ENCODE assay signal across 9 mouse cellular contexts in the genomic region with DNA sequence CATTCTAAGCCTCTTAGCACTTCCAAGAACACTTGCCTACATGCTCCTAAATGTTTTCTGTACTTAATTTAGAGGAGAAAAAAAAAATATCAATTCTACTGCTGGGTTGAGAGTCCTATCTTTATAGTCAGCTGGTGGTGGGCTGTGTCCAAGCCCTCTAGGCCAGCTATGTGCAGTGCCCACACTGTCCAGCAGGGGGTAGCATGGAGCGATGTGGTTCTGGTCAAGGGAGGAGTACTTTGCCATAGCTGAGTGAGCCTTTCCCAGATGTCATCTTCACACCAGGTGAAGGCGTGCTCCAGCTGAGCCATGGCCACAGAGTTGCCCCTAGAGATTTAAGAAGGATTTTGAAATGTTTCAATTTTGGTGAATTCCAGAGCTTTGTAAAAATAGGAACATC. TPM values are rescaled to one million over a fixed set of nuclear protein-coding genes. Genes with fewer than 3 reads are reported as not detected.
DNase-seq lines count a peak whose midpoint lies in the region; ATAC-seq and TF ChIP-seq lines count a peak whose summit lies in the region.
"Had no signal": no experiment of that assay in that cellular context is flagged by ENCODE, and none has a peak within 500 bp of the region (broad histone marks: within the 10 kb centered on the region; RNA-seq: fewer than 3 reads in every experiment).

No protein-coding gene starts in this region.

- TF ChIP-seq CTCF in heart, postnatal 0 days (IDR thresholded peaks at IDR 0.05; ENCODE audit: low read depth): peak; percentile 79
- peak; percentile 99 for TF ChIP-seq CTCF in lung, adult 2 months (IDR thresholded peaks at IDR 0.05; ENCODE audit: insufficient read depth, low read length)

- H3K4me3 ChIP-seq in heart, postnatal 0 days (ENCODE audit: low read depth, low read length): no peak overlapping the region
- no peak overlapping the region for H3K4me3 ChIP-seq in lung, adult 2 months (replicated peaks; ENCODE audit: extremely low read depth, low read depth, low read length)

- ATAC-seq in common myeloid progenitor, adult 5-6 weeks (replicated peaks; ENCODE audit: low read depth, poor library complexity, severe bottlenecking): peak; percentile 96
- no peak for ATAC-seq in heart, postnatal 0 days (ENCODE audit: insufficient read depth, low read depth)

- peak; percentile 55 to 71 for DNase-seq in left cerebral cortex, adult 18-20 months (ENCODE audit: low spot score in 2 of 2)
- DNase-seq in left cerebral cortex, adult 11 months (ENCODE audit: low spot score): no peak
- DNase-seq in T-cell, adult 2 months (ENCODE audit: low spot score): peak; percentile 54
- no peak for DNase-seq in heart, postnatal 0 days (ENCODE audit: low spot score)
- DNase-seq in lung, adult 2 months: peak; percentile 88
- peak; percentile 66 for DNase-seq in spleen, adult 12 weeks (ENCODE audit: low spot score)
- peak; percentile 48 for DNase-seq in yolk sac, embryonic 10.5 days (ENCODE audit: low spot score)

- H3K36me3 ChIP-seq in heart, postnatal 0 days (replicated peaks; ENCODE audit: control insufficient read depth, insufficient read depth, low read length): peaks cover 8% of the 10 kb centered on the region; the same call in 1 of the 2 replicates

- WGBS in heart, postnatal 0 days: 56% methylated on average over 2 of the region's 2 CpGs
- WGBS in lung, adult 2 months: 35% methylated on average over 2 of the region's 2 CpGs

- H3K4me2 ChIP-seq in heart, postnatal 0 days (ENCODE audit: low read depth, low read length): no peak overlapping the region

- no peaks in the 10 kb centered on the region for H3K27me3 ChIP-seq in heart, postnatal 0 days (ENCODE audit: control insufficient read depth, insufficient read depth, low read length)

- H3K9me3 ChIP-seq in heart, postnatal 0 days (replicated peaks; ENCODE audit: control insufficient read depth, low read length): no peaks in the 10 kb centered on the region

- TF ChIP-seq EP300 in heart, postnatal 0 days (IDR thresholded peaks at IDR 0.05; ENCODE audit: low read depth): no peak

- H3K27ac ChIP-seq in heart, postnatal 0 days (ENCODE audit: low read depth): no peak overlapping the region
- H3K27ac ChIP-seq: macrophage had no signal

- no peak overlapping the region for H3K9ac ChIP-seq in heart, postnatal 0 days (replicated peaks; ENCODE audit: low read depth, low read length)

- peaks cover 9% of the 10 kb centered on the region for H3K4me1 ChIP-seq in heart, postnatal 0 days (ENCODE audit: control insufficient read depth, insufficient read depth)
- H3K4me1 ChIP-seq in lung, adult 2 months (ENCODE audit: control insufficient read depth, insufficient read depth, low read length): peaks cover 3% of the 10 kb centered on the region

- no peak for TF ChIP-seq POLR2A in lung, adult 2 months (IDR thresholded peaks at IDR 0.05; ENCODE audit: borderline replicate concordance, extremely low read depth, low read depth, low read length)

RNA-seq across cellular contexts. Expression of gene Mapk9, which starts 21.7 kb away (rescaled TPM):
- total RNA-seq in left cerebral cortex, adult 18-20 months (2021): 100 to 1,000 TPM; 224 to 229 TPM
- 51.6 and 60.3 TPM in 2 replicates for total RNA-seq in common myeloid progenitor, adult 5-6 weeks (2017)
- 37.2 and 55.8 TPM in 2 replicates for total RNA-seq in heart, postnatal 0 days (2014; rRNA removed; ENCODE audit: low replicate concordance)
- polyA plus RNA-seq in heart, postnatal 0 days (2015; fragmentation: Nextera tagmentation; extraction: Ambion mirVana): 25.4 and 25.9 TPM in 2 replicates
- polyA plus RNA-seq in lung, adult 2 months (2012; rRNA removed): 18.5 and 22.9 TPM in 2 replicates

RNA-seq across cellular contexts. Expression of gene Gfpt2, which starts 30.9 kb away (rescaled TPM):
- 1 to 10 TPM; 5.0 to 6.7 TPM for total RNA-seq in left cerebral cortex, adult 18-20 months (2021)
- total RNA-seq in common myeloid progenitor, adult 5-6 weeks (2017): 0.97 and 2.5 TPM in 2 replicates
- 6.1 and 10.8 TPM in 2 replicates for total RNA-seq in heart, postnatal 0 days (2014; rRNA removed; ENCODE audit: low replicate concordance)
- polyA plus RNA-seq in heart, postnatal 0 days (2015; fragmentation: Nextera tagmentation; extraction: Ambion mirVana): 8.5 TPM in 2 replicates
- 7.0 and 8.8 TPM in 2 replicates for polyA plus RNA-seq in lung, adult 2 months (2012; rRNA removed)
- polyA plus RNA-seq: macrophage had no signal

Comparison
In these comparisons a context has a peak if more than half of its experiments do, and no peak if none do; other contexts are left out.
1. DNase-seq: peak in left cerebral cortex, adult 18-20 months (2 of 2), T-cell, adult 2 months (single experiment), lung, adult 2 months (single experiment), spleen, adult 12 weeks (single experiment) and yolk sac, embryonic 10.5 days (single experiment); none in left cerebral cortex, adult 11 months (single experiment) and heart, postnatal 0 days (single experiment).